Mouse (Mus musculus): ENCODE measurements around the gene Gkn1.

The Gkn1 gene

DNA sequence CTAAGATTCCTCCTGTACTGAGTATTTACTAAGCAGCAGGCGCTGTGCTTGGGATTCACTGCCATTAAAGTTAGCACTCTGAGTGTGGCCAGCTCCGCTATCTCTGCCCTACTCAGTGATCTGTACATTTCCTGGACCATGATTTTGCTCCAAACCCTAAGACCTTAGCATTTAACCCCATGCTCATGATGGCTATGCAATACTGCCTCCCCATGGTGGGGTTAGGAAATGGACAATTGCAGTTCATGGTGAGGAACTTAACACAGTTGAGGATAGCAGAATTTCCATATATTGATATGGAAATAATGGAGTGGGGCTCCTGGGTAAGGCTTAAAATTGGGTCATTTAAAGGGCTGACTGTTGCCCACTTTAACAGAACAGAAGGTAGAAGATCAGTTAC lies 27.4 kb downstream of the Gkn1 start:
- DNase-seq (ENCODE audit: low read depth, low spot score), result peak; percentile 49

DNA sequence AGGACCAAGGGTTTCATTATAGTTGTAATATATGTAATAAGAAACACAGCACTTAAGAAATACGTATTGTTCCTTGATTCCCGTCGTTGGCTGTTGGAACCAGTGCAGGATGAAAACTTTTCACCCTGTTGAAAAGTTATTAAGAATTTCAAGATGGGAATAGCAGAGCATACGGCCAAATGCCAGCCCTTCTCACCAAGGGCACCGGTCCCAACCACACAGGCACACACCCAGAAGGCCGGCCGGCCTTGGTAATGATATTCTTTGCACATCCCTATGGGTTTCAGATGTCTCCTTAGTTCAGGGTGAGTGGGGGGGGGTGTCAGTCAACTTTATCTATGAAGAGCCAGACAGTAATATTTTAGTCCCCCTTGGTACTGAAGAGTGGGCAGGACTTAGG lies 32.1 kb downstream of the Gkn1 start:
- no peak for DNase-seq (ENCODE audit: low read depth, low spot score)

DNA sequence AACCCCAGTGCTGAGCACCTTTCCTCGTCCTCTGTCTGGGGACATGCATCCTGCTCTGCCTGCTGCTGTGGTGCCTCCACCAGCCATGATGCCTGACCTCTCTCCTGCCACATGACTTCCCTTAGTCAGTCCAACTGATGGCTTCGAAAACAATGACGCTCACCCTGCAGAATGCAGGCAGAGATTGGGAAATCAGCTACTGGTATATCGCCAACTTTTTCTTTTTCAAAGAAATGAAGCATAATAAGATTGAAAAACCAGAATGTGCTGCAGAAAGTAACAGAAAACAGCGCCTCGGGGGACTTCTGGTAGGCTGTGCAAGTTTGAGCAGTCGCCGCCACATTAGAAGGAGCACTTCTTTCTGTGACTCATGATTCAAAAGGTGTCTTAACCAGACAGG lies 33.8 kb downstream of the Gkn1 start:
- DNase-seq (ENCODE audit: low read depth, low spot score), result no peak

DNA sequence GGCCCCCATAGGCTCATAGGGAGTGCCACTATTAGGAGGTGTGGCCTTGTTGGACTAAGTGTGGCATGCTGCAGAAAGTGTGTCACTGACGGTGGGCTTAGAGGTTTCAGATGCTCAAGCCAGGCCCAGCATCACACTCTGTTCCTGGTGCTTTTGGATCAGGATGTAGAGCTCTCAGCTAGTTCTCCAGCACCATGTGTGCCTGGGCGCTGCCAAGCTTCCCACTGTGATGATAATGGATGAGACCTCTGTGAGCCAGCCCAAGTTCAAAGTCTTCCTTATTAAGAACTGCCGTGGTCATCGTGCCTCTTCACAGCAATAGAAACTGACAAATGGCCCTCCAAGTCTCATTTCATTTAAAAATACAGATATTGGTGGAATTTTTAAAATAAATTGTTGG lies 38.0 kb downstream of the Gkn1 start:
- no peak for DNase-seq (ENCODE audit: low read depth, low spot score)

DNA sequence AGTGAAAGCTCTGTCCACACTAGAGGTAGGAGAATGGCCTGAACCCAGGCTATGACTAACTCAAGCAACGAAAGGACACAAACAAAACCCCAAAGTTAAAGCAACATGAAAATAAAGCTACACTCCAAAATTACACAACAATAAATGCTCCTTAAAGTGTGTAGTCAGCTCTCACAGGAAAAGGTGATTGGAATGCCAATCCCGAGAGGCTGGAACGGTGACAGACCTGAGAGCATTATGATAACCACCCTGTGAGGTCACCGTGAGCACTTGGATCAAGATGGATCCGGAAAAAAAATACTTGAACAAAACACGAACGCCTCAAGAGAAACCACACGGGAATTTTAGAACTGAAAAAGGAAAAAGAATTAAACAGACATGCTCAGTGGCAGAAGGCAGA lies 46.3 kb downstream of the Gkn1 start:
- no peak for DNase-seq (ENCODE audit: low read depth, low spot score)

DNA sequence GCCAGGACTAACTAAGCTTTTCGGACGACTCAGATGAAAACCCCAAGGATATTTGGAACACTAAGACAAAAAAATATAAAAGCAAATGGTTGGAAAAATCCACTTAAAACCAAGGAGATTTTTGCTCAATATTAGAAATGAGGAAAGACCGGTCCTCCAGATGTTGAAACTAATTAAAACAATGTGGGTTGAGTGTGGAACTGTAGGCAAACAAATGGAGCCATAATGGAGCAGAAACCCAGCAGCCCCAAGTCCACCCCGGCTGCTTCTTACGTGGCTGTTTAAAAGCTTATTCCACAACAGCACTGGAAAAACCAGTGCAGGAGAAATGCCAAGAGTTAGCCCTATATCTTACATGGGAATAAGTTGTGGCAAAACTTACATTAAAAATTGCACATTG lies 48.0 kb downstream of the Gkn1 start:
- no peak for DNase-seq (ENCODE audit: low read depth, low spot score)

DNA sequence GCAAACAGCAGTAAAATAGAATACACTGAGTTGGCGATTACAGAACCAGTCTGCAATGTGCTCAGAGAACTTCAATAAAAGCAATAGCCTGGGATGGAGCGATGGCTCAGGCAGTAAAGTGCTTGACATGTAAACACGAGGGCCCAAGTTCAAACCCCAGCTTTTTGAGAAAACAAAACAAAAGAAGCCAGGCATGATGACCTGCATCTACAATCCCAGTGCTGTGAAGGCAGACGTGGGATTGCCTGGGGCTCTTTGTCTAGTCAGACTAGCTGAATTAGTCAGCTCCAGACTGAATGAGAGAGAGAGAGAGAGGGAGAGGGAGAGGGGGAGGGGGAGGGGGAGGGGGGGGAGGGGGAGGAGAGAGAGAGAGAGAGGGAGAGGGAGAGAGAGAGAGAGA lies 48.8 kb downstream of the Gkn1 start:
- no peak for DNase-seq (ENCODE audit: low read depth, low spot score)

Measured in ES-CJ7 (cell line).